Mouse (Mus musculus) embryonic fibroblast, embryonic 13.5 days (primary cell): ENCODE results near the gene Adipor2.

Source experiments
- CTCF ChIP-seq: IDR thresholded peaks from 2 replicates; pipeline ENCODE4 v1.5.1; 2011; ENCODE audit warnings: mild to moderate bottlenecking, control low read depth, low read length, moderate library complexity, borderline replicate concordance; ENCODE audit not compliant: insufficient read depth
- POLR2A ChIP-seq: IDR thresholded peaks from 2 replicates; pipeline ENCODE4 v1.6.1; 2011; ENCODE audit warnings: low read depth, mild to moderate bottlenecking, control low read depth, low read length, moderate library complexity

DNA sequence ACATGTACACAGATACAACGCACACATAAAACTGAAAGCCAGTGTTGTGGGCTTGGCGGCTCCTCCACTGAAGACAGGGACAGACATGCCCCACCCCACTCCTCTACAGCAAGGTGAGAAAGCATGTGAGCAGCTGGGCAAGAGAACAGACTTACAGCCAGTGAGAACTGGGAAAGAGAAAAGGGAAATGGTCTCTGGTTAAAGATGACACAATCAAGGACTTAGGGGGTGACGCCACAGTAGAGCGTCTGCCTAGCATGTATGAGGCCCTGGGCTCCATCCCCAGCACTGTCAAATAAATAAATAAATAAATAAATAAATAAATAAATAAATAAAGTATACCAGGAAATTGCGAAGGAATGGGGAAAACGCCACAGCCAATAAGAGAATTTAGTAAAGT is 114.2 kb downstream of the Adipor2 start:
- TF ChIP-seq CTCF (no peak), POLR2A (no peak)
